Mouse (Mus musculus) intestine, postnatal 0 days (tissue): ENCODE results near the gene Tmem169. TPM values are rescaled to one million over a fixed set of nuclear protein-coding genes. Genes with fewer than 3 reads are reported as not detected.

Source experiments
- ATAC-seq: fragments of 200-750 bp; cut with Nextera tagmentation; 2 replicates; pipeline ENCODE4 v1.8.0; 2017; ENCODE audit warnings: mild to moderate bottlenecking, moderate TSS enrichment, moderate library complexity
- H3K27ac ChIP-seq: fragments of 300-500 bp; sonication (generic); 2 replicates; pipeline ENCODE4 v1.5.1; 2014; ENCODE audit warnings: mild to moderate bottlenecking, low read depth, low read length, moderate library complexity
- H3K27me3 ChIP-seq: fragments of 300-500 bp; sonication (generic); replicated peaks from 2 replicates; pipeline ENCODE4 v1.6.1; 2014; ENCODE audit warnings: low read length, mixed read lengths; ENCODE audit not compliant: control insufficient read depth, insufficient read depth
- H3K36me3 ChIP-seq: fragments of 300-500 bp; sonication (generic); 2 replicates; pipeline ENCODE4 v1.6.1; 2014; ENCODE audit warnings: mild to moderate bottlenecking, moderate library complexity; ENCODE audit not compliant: control insufficient read depth, insufficient read depth
- H3K4me1 ChIP-seq: fragments of 300-500 bp; sonication (generic); replicated peaks from 2 replicates; pipeline ENCODE4 v1.6.1; 2014; ENCODE audit warnings: antibody characterized with exemption, low read length, mixed read lengths; ENCODE audit not compliant: control insufficient read depth, insufficient read depth
- H3K4me2 ChIP-seq: fragments of 300-500 bp; sonication (generic); replicated peaks from 2 replicates; pipeline ENCODE4 v1.6.1; 2014; ENCODE audit warnings: low read depth, mild to moderate bottlenecking, moderate library complexity
- H3K4me3 ChIP-seq: fragments of 300-500 bp; sonication (generic); 2 replicates; pipeline ENCODE4 v1.5.1; 2014; ENCODE audit warnings: low read depth, low read length
- H3K9ac ChIP-seq: fragments of 300-500 bp; sonication (generic); 2 replicates; pipeline ENCODE4 v1.6.1; 2014; ENCODE audit warnings: mild to moderate bottlenecking, low read depth, low read length
- H3K9me3 ChIP-seq: fragments of 300-500 bp; sonication (generic); 2 replicates; pipeline ENCODE4 v1.6.1; 2016; ENCODE audit warnings: mixed run types; ENCODE audit not compliant: control insufficient read depth
- CTCF ChIP-seq: sonication (generic); IDR thresholded peaks from 2 replicates; pipeline ENCODE4 v1.5.1; 2016; ENCODE audit warnings: low read depth, mild to moderate bottlenecking, control low read depth, antibody characterized with exemption, moderate library complexity
- WGBS: fragments of 180-500 bp; shearing (Covaris S2); extraction: QIAGEN DNeasy Blood & Tissue Kit; methylation state at CpG from one replicate; pipeline ENCODE4 v1.1.7; 2014; 5-methylcytosine and 5-hydroxymethylcytosine counted together
- polyA plus RNA-seq: library from polyadenylated mRNA; unstranded; fragments of >200 nt; fragmentation: Nextera tagmentation; extraction: Ambion mirVana; gene quantifications from 2 replicates; pipeline ENCODE4 v1.2.1, GENCODE M21; 2015

Gene Tmem169
- polyA plus RNA-seq, 1 experiment from 2014 or later, result 1.3 TPM

DNA sequence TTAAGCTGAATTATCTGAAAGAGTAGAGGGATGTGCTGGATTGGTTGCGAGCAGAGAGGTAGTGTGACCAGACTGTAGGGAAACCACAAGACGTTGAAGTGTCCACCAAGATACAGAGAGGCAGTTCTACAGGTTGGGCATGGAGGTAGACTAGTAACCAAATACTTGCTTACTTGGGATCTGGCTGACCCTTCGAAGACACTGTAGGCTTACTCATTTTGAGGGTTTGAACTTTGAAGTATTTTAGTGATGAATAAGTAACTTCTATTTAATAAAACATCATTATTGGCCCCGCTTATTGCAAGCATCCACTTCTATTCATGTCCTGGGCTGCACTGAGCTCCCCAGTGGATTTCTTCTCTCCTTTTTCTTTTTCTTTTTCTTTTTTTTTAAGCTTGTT lies 7.3 kb downstream of the Tmem169 start:
- TF ChIP-seq CTCF, result no peak
- Histone ChIP-seq H3K4me1 (peaks cover 13% of the 10 kb centered on the region; the same call in 1 of the 2 replicates), H3K27me3 (no peaks in the 10 kb centered on the region), H3K27ac (no peak overlapping the region), H3K4me3 (no peak overlapping the region), H3K9ac (no peak overlapping the region), H3K4me2 (no peak overlapping the region), H3K36me3 (no peaks in the 10 kb centered on the region), H3K9me3 (no peaks in the 10 kb centered on the region)
- 92% methylated on average over 4 of the region's 4 CpGs for WGBS
- ATAC-seq, result no peak

DNA sequence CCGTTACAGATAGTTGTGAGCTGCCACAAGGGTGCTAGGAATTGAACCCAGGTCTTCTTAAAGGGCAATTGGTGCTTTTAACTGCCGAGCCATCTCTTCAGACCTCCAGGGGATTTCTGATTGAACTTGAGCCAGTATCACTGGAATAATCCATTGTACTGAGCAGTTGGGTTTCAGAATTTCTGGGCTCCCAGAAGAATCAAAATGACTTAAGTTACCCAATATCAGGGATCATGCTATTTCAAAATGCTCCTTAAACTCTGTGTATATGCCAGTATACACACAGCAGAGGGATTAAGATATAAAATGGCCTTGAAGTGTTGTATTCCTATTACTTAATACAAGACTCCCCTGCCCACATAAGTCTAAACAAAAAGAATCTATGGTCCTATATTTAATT lies 7.8 kb downstream of the Tmem169 start:
- ATAC-seq, result no peak

DNA sequence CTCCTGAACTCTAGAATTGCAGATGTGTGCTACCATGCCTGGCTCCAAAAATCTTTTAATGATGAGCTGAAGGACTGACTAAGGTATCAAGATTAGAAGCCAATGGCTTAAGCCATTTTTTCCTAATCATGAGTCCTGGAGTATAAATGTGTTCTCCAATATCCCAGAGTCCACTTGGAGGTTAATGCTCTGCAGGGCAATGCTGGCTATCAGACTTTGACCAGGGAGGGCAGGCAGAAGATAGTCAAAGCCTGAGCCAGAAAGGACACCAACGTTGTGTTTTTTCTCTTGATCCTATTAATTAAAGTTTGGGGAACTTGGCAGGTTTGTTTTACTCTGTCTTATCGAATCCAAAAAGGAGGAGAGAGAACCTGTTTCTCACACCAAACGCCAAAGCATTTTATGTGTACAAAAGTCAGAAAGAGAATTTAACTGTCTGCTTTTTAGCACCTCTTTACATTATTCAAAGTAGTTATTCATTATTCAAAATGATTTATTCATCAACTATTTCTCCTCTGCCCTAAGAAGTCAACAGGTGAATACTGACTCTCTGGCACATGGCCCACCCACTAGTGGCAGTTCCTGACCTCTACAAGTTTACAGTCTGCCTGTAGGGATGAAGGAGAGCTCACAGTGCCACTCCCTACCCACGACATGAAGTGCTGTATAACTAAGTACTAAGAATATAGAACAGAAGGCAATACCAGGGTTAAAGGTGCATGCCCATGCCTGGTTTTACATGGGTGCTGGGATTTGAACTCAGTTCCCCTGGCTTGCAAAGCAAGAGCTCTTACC lies 9.9 kb downstream of the Tmem169 start:
- TF ChIP-seq CTCF, result no peak
- peak; percentile 67 for ATAC-seq

More for the DNA sequence above, 7.8 kb downstream of the Tmem169 start:
- Histone ChIP-seq H3K9me3 (no peaks in the 10 kb centered on the region), H3K36me3 (no peaks in the 10 kb centered on the region), H3K4me3 (no peak overlapping the region), H3K4me2 (no peak overlapping the region), H3K27me3 (no peaks in the 10 kb centered on the region), H3K27ac (no peak overlapping the region), H3K4me1 (peaks cover 11% of the 10 kb centered on the region; the same call in 1 of the 2 replicates), H3K9ac (no peak overlapping the region)
- no peak for TF ChIP-seq CTCF
- WGBS, result 90% methylated on average over 2 of the region's 2 CpGs

DNA sequence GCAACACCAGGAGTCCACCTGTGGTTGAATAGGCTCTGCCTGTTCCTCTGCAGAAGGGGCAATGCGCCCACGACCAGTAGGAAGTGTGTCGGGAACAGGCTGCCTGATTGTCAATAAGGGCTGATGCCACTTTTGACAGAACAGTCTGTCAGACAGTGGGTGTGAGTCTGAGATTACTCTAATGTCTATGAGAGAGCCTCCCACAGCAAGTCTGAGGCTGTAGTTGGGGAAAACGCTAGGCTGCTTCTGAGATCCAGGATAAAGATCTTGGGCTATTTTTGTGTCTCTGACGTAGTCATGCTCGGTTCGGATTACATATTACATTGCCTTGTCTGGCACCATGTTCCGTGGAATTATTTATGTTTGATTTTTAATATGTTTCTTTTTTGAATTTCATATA lies 11.6 kb downstream of the Tmem169 start:
- TF ChIP-seq CTCF, result no peak
- 0 out of 2 replicates have a peak, but pooled peaks cover 9% of the 10 kb centered on the region for H3K4me1 ChIP-seq
- H3K27me3 ChIP-seq, result no peaks in the 10 kb centered on the region
- H3K4me2 ChIP-seq, result no peak overlapping the region
- no peak overlapping the region for H3K27ac ChIP-seq
- WGBS, result 79% methylated on average over 8 of the region's 8 CpGs
- H3K36me3 ChIP-seq, result no peaks in the 10 kb centered on the region
- H3K4me3 ChIP-seq, result no peak overlapping the region
- H3K9ac ChIP-seq, result no peak overlapping the region
- no peaks in the 10 kb centered on the region for H3K9me3 ChIP-seq
- no peak for ATAC-seq

More for the DNA sequence above, 9.9 kb downstream of the Tmem169 start:
- Histone ChIP-seq H3K9ac (no peak overlapping the region), H3K36me3 (no peaks in the 10 kb centered on the region), H3K9me3 (no peaks in the 10 kb centered on the region), H3K4me3 (no peak overlapping the region), H3K4me1 (0 out of 2 replicates have a peak, but pooled peaks cover 9% of the 10 kb centered on the region), H3K27ac (no peak overlapping the region; the same call in 1 of the 2 replicates), H3K4me2 (no peak overlapping the region), H3K27me3 (no peaks in the 10 kb centered on the region)
- 53% methylated on average over 4 of the region's 4 CpGs for WGBS

DNA sequence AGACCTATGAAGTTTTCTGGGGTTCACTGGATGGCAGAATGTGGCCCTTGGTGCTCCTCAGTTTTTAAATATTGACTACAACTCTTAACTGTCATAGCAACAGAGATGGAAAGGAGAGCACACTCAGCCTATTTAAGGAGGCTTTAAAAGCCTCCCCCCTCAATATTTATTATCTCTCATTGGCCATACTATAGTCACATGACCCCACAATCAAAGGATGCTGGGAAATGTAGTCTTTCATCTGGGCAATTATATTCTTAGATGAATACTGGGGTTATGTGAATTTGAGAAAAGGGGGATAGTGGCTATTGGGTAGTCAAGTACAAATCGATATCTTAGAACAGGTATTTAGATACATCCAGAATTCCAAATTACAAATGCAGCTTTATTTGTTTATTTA lies 17.7 kb downstream of the Tmem169 start:
- no peak for TF ChIP-seq CTCF
- ATAC-seq, result no peak

DNA sequence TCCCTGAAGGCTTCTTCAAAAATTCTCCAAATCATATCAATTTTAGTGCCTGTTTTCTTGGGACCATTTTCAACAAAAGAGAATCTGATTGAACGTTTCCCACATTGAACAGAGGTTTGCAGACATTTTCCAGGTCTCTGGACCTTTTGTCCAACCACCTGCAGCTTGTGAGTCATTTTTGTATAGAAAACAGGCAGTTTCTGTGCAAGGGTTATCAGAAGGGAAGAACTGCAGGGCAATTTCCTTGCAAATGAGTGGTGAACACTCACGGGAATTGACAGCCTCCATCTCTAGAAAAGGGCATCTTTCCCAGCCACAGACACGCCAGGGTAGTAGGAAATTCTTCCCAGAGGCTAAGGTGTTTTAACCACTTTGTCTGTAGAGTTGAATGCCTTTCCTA lies 22.1 kb downstream of the Tmem169 start:
- H3K36me3 ChIP-seq, result no peaks in the 10 kb centered on the region
- no peak for ATAC-seq
- peak overlapping the region; percentile 80; the same call in 1 of the 2 replicates for H3K4me2 ChIP-seq
- no peak overlapping the region for H3K4me3 ChIP-seq
- 70% methylated on average over 3 of the region's 3 CpGs for WGBS
- no peaks in the 10 kb centered on the region for H3K9me3 ChIP-seq
- H3K9ac ChIP-seq, result no peak overlapping the region
- TF ChIP-seq CTCF, result no peak
- no peaks in the 10 kb centered on the region for H3K27me3 ChIP-seq
- no peak overlapping the region for H3K27ac ChIP-seq
- H3K4me1 ChIP-seq, result no peaks in the 10 kb centered on the region

More for the DNA sequence above, 17.7 kb downstream of the Tmem169 start:
- H3K4me2 ChIP-seq, result no peak overlapping the region
- H3K27ac ChIP-seq, result no peak overlapping the region
- no peak overlapping the region for H3K9ac ChIP-seq
- H3K36me3 ChIP-seq, result no peaks in the 10 kb centered on the region
- no peak overlapping the region for H3K4me3 ChIP-seq
- WGBS, result 88% methylated on average over 1 of the region's 1 CpGs
- H3K9me3 ChIP-seq, result no peaks in the 10 kb centered on the region
- 0 out of 2 replicates have a peak, but pooled peaks cover 5% of the 10 kb centered on the region for H3K4me1 ChIP-seq
- H3K27me3 ChIP-seq, result no peaks in the 10 kb centered on the region
